Mouse (Mus musculus): ENCODE data around the gene Slco1b2.
"Not testable (repeated sequence)": the region's sequence is repeated elsewhere in the genome, so short reads cannot be mapped to it uniquely, and the experiment has no call there.

Slco1b2 gene

GRCm38 (mm10) chr6:141629291-141629690, at the start of gene Slco1b2:
Slco1b2 (plus strand) TSS chr6:141629518.
- no peak for DNase-seq (ENCODE audit: low spot score)

GRCm38 (mm10) chr6:141584791-141585403, 44.4 kb upstream of the Slco1b2 start:
- DNase-seq (ENCODE audit: low spot score) = no peak

- no peak for DNase-seq (ENCODE audit: low spot score)
Measured at GRCm38 (mm10) chr6:141590002-141590401, 39.3 kb upstream of the Slco1b2 start.

GRCm38 (mm10) chr6:141590598-141591200, 38.6 kb upstream of the Slco1b2 start:
- not testable (repeated sequence) for DNase-seq (ENCODE audit: low spot score)

- no peak for DNase-seq (ENCODE audit: low spot score)
Measured at GRCm38 (mm10) chr6:141596081-141596480, 33.2 kb upstream of the Slco1b2 start.

GRCm38 (mm10) chr6:141597037-141597436, 32.3 kb upstream of the Slco1b2 start:
- DNase-seq (ENCODE audit: low spot score) = no peak

- no peak for DNase-seq (ENCODE audit: low spot score)
Measured at GRCm38 (mm10) chr6:141600940-141601339, 28.4 kb upstream of the Slco1b2 start.

GRCm38 (mm10) chr6:141610702-141611260, 18.5 kb upstream of the Slco1b2 start:
- DNase-seq (ENCODE audit: low spot score) = no peak

- DNase-seq (ENCODE audit: low spot score) = no peak
Measured at GRCm38 (mm10) chr6:141614017-141614416, 15.3 kb upstream of the Slco1b2 start.

GRCm38 (mm10) chr6:141615348-141615747, 14.0 kb upstream of the Slco1b2 start:
- DNase-seq (ENCODE audit: low spot score) = no peak

GRCm38 (mm10) chr6:141632935-141633334, 3.6 kb downstream of the Slco1b2 start:
- no peak for DNase-seq (ENCODE audit: low spot score)

- no peak for DNase-seq (ENCODE audit: low spot score)
Measured at GRCm38 (mm10) chr6:141635250-141635649, 5.9 kb downstream of the Slco1b2 start.

GRCm38 (mm10) chr6:141640639-141641038, 11.3 kb downstream of the Slco1b2 start:
- DNase-seq (ENCODE audit: low spot score) = no peak

- DNase-seq (ENCODE audit: low spot score) = no peak
Measured at GRCm38 (mm10) chr6:141687008-141687407, 57.7 kb downstream of the Slco1b2 start.

- DNase-seq (ENCODE audit: low spot score) = no peak
Measured at GRCm38 (mm10) chr6:141691246-141691645, 61.9 kb downstream of the Slco1b2 start.
